Mouse (Mus musculus) embryonic facial prominence, embryonic 11.5 days (tissue): ENCODE measurements at regions not wholly inside any gene's neighbourhood (a gene's known extent, or its start where the extent isn't known, plus 50 kb on each side); places are given as distances from the start of the nearest gene placed in this dataset.

Source experiments
- ATAC-seq: fragments of 200-750 bp; cut with Nextera tagmentation; replicated peaks from 2 replicates; pipeline ENCODE4 v1.8.0; 2017; ENCODE audit warnings: low read depth; ENCODE audit not compliant: insufficient number of reproducible peaks, low FRiP score, low TSS enrichment
- DNase-seq: peaks from one replicate; pipeline ENCODE4 v3.0.0-alpha.2; 2015; ENCODE audit warnings: low spot score
- H3K27ac ChIP-seq: fragments of 300-500 bp; sonication (generic); replicated peaks from 2 replicates; pipeline ENCODE4 v1.5.1; 2014; ENCODE audit warnings: mild to moderate bottlenecking, low read depth, low read length, control low read depth
- H3K27me3 ChIP-seq: fragments of 300-500 bp; sonication (generic); 2 replicates; pipeline ENCODE4 v1.6.1; 2014; ENCODE audit warnings: mild to moderate bottlenecking, low read length, moderate library complexity, mixed read lengths; ENCODE audit not compliant: control insufficient read depth, insufficient read depth
- H3K36me3 ChIP-seq: fragments of 300-500 bp; sonication (generic); replicated peaks from 2 replicates; pipeline ENCODE4 v1.6.1; 2014; ENCODE audit warnings: low read depth, mild to moderate bottlenecking, low read length, moderate library complexity, mixed read lengths; ENCODE audit not compliant: control insufficient read depth, insufficient read depth
- H3K4me1 ChIP-seq: fragments of 300-500 bp; sonication (generic); 2 replicates; pipeline ENCODE4 v1.6.1; 2014; ENCODE audit warnings: low read length, mixed read lengths; ENCODE audit not compliant: control insufficient read depth, insufficient read depth
- H3K4me2 ChIP-seq: fragments of 300-500 bp; sonication (generic); 2 replicates; pipeline ENCODE4 v1.6.1; 2014; ENCODE audit warnings: low read depth, mild to moderate bottlenecking, control low read depth, low read length, moderate library complexity
- H3K4me3 ChIP-seq: fragments of 300-500 bp; sonication (generic); 2 replicates; pipeline ENCODE4 v1.5.1; 2014; ENCODE audit warnings: low read depth, low read length, control low read depth
- H3K9ac ChIP-seq: fragments of 300-500 bp; sonication (generic); replicated peaks from 2 replicates; pipeline ENCODE4 v1.6.1; 2014; ENCODE audit warnings: mild to moderate bottlenecking, control low read depth, low read length
- H3K9me3 ChIP-seq: fragments of 300-500 bp; sonication (generic); replicated peaks from 2 replicates; pipeline ENCODE4 v1.6.1; 2016; ENCODE audit warnings: mild to moderate bottlenecking, low read length, inconsistent platforms, mixed read lengths; ENCODE audit not compliant: control insufficient read depth
- WGBS: fragments of 180-500 bp; shearing (Covaris S2); extraction: QIAGEN DNeasy Blood & Tissue Kit; methylation state at CpG from one replicate; pipeline ENCODE4 v1.1.7; 2014; 5-methylcytosine and 5-hydroxymethylcytosine counted together

DNA sequence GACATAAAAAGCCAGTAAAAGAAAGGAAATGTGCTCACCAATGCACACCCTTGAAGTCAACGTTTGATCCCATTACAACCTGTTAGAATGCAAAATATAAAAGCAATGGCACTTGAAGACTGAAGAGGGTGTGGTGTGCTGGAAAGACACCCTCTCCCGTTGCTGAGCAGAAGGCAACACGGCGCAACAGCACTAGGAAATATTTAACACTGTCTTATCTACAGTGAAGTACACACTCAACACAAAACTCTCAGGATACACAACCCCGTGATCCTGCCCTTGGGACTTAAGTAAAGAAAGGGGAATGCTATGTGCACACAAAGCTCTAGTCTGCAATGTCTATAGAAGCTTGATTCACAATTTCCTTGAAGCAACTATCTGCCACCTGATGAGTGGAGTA is 83.1 kb upstream of the Oxgr1 start:
- Histone ChIP-seq H3K36me3 (no peaks in the 10 kb centered on the region), H3K4me2 (no peak overlapping the region), H3K27ac (no peak overlapping the region), H3K4me1 (no peaks in the 10 kb centered on the region), H3K9ac (no peak overlapping the region), H3K27me3 (no peaks in the 10 kb centered on the region), H3K9me3 (no peaks in the 10 kb centered on the region), H3K4me3 (no peak overlapping the region)
- no peak for DNase-seq
- ATAC-seq: no peak
- WGBS: 92% methylated on average over 5 of the region's 5 CpGs

DNA sequence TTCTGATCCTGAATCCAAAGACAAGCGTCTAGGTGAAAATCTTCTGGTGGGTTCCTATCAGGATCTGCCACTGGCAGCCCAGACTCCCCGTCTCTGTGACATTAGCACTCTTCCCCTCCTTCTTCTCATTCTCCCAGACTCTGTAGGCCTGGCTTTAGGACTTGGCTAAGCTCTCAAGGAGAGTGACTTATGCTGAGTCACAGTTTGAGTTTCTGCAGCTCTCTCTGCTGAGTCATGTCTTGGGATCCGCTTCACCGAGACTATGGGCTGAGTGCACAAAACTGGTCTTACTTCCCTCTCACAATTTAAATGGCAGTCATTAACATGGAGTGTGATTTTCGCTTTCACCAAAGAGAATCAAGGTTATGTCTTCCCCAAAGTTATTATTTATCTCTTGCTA is 85.2 kb upstream of the Oxgr1 start:
- ATAC-seq (no peak), DNase-seq (no peak)
- Histone ChIP-seq H3K4me2 (no peak overlapping the region), H3K4me1 (no peaks in the 10 kb centered on the region), H3K27ac (no peak overlapping the region), H3K4me3 (no peak overlapping the region), H3K36me3 (no peaks in the 10 kb centered on the region), H3K27me3 (no peaks in the 10 kb centered on the region), H3K9me3 (no peaks in the 10 kb centered on the region), H3K9ac (no peak overlapping the region)
- WGBS: 86% methylated on average over 5 of the region's 5 CpGs

DNA sequence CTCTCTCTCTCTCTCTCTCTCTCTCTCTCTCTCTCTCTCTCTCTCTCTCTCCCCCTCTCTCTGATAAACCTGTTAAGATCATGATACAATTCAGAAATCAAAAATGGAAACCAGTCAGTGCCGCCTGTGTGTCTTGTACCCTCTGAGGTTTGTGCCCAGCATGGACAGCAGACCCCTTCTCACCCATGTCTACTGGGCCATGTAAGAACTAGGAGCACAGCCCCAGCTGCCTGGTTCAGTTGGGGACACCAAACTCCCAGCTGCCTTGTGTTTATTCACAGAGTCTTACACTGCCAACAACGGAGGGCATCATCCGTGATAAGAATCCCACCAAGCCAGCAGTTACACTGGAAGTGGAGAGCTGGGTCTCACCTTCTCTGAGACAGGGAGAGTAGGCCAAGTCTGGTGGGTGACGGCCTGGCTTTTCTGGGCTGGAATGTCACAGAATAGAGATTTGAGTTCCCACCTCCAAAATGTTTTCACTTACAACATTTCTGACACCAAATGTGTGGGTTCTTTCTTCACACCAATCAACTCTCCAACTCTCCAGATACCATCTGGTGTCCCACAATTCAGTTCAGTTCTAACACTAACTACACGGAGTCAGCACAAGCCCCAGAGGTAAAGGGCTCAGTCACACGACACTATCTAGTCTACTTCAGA is 92.2 kb upstream of the Oxgr1 start:
- no peaks in the 10 kb centered on the region for H3K4me1 ChIP-seq
- 81% methylated on average over 6 of the region's 6 CpGs for WGBS
- H3K9ac ChIP-seq: no peak overlapping the region
- no peak overlapping the region for H3K4me2 ChIP-seq
- no peaks in the 10 kb centered on the region for H3K9me3 ChIP-seq
- DNase-seq: no peak
- no peak overlapping the region for H3K27ac ChIP-seq
- H3K4me3 ChIP-seq: no peak overlapping the region
- H3K36me3 ChIP-seq: no peaks in the 10 kb centered on the region
- ATAC-seq: no peak
- H3K27me3 ChIP-seq: no peaks in the 10 kb centered on the region

DNA sequence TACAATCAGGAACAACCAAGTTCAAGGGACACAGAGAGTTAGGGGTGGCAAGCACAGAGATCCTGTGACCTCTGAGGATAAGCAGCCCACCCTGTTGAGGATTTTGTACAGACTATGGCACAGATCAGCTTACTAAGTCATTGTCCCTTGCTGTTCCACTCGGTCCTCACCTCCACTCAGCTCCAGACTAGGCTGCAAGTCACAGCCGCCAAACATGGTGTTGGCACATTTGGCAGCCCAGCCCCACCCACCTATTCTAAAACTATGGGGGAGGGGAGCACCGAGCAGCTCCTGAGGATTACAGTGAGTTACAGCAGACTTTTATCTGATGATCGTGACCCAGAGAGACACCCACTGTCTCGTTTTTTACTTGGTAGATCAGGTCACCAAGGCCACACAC is 93.0 kb upstream of the Oxgr1 start:
- Histone ChIP-seq H3K4me3 (no peak overlapping the region), H3K27ac (no peak overlapping the region), H3K36me3 (no peaks in the 10 kb centered on the region), H3K27me3 (no peaks in the 10 kb centered on the region), H3K4me1 (peaks cover 4% of the 10 kb centered on the region; the same call in 1 of the 2 replicates), H3K9me3 (no peaks in the 10 kb centered on the region), H3K4me2 (no peak overlapping the region), H3K9ac (no peak overlapping the region)
- ATAC-seq (no peak), DNase-seq (no peak)
- WGBS: 67% methylated on average over 5 of the region's 5 CpGs

DNA sequence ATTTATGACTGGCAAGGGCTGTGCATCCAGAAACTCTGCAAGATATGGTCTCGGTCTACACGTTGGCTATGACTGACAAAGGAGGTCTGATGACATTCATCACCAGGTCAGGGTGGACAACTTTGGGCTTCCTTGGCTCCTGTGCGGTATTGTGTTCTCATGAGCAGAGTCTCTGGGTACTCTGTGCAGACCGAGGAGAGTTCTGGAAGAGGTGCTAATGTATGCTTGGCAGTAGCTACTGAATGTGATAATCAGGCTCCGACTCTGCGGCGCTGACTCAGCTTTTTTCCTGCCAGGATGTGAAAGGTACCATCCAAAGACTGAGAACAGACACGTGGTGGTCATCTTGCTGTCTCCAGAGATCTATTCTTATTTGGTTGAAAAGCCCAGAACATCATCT is 94.5 kb upstream of the Oxgr1 start:
- ATAC-seq: no peak
- Histone ChIP-seq H3K4me2 (no peak overlapping the region), H3K9ac (no peak overlapping the region), H3K27me3 (no peaks in the 10 kb centered on the region), H3K27ac (no peak overlapping the region), H3K9me3 (no peaks in the 10 kb centered on the region), H3K4me1 (peaks cover 4% of the 10 kb centered on the region; the same call in 1 of the 2 replicates), H3K36me3 (no peaks in the 10 kb centered on the region), H3K4me3 (no peak overlapping the region)
- WGBS: 88% methylated on average over 8 of the region's 8 CpGs
- DNase-seq: no peak

DNA sequence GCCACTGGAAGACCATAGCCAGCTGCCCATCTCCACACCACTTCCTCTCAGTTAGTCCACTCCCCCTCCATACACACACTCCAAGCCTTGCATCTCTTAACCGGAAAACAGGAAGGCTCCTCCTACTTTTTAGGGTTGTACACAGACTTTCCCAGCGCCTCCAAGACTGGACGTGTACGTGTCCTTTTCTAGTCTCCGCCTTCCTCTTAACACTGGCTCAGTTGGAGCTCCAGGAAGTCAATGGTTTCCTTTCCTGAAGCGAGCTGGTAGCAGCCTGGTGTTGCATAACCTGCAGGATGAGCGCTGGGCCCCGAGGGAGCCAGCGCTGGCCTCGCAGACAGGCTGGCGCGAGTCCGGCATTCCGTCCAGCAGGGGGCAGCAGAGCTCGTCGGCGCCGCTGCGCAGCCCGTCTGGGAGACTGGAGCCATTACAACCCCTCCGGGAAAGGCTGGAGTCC is 95.5 kb upstream of the Oxgr1 start:
- Histone ChIP-seq H3K27me3 (no peaks in the 10 kb centered on the region), H3K4me1 (peaks cover 4% of the 10 kb centered on the region; the same call in 1 of the 2 replicates), H3K36me3 (no peaks in the 10 kb centered on the region), H3K9me3 (no peaks in the 10 kb centered on the region), H3K9ac (0 out of 2 replicates have a peak overlapping the region, but pooled peaks have one; percentile 33), H3K4me2 (peak overlapping the region; percentile 38), H3K27ac (peak overlapping the region; percentile 68), H3K4me3 (peak overlapping the region; percentile 19; the same call in 1 of the 2 replicates)
- ATAC-seq (peak; percentile 87), DNase-seq (peak; percentile 94)
- WGBS: 1% methylated on average over 21 of the region's 21 CpGs

DNA sequence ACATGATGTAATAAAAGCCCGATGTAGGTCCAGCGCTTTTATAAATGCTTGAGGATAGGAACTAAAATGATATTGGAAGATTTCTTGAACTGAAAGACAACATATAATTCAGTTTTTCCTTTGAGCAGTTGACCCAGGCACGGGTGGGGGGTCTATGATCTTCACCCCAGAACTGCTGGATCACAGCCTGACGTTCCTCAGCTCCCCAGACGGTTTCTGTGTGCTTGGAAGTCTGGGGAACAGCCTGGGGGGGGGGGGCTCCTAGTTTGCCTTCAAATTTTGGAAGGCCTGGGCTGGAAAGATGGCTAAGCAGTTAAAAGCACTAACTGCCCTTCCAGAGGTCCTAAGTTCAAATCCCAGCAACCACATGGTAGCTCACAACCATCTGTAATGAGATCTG is 96.3 kb upstream of the Oxgr1 start:
- no peak overlapping the region for H3K4me3 ChIP-seq
- no peak overlapping the region for H3K27ac ChIP-seq
- no peak overlapping the region for H3K4me2 ChIP-seq
- no peaks in the 10 kb centered on the region for H3K36me3 ChIP-seq
- DNase-seq (no peak), ATAC-seq (no peak)
- peaks cover 4% of the 10 kb centered on the region; the same call in 1 of the 2 replicates for H3K4me1 ChIP-seq
- H3K9ac ChIP-seq: no peak overlapping the region
- WGBS: 72% methylated on average over 5 of the region's 5 CpGs
- H3K27me3 ChIP-seq: no peaks in the 10 kb centered on the region
- H3K9me3 ChIP-seq: no peaks in the 10 kb centered on the region

DNA sequence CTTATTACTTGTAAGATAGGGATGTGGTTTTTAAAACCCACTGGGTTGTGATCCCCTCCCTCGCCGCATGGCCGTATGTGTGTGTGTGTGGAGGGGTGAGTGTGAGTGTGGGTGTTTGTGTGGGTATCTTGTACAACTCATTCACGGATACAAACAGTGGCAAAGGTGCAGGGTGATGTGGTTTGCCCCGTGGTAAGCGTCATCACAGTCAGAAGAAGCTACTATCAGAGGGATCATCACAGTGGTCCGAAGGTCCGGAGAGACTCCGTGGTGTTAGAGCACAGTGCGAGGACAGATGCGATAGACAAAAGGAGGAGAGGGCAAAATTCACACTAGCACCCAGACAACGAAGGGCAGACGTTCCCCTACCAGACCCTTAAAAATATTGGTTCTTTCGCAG is 97.0 kb upstream of the Oxgr1 start:
- no peaks in the 10 kb centered on the region for H3K9me3 ChIP-seq
- no peaks in the 10 kb centered on the region for H3K36me3 ChIP-seq
- no peak for DNase-seq
- H3K4me1 ChIP-seq: peaks cover 4% of the 10 kb centered on the region; the same call in 1 of the 2 replicates
- no peak overlapping the region for H3K4me2 ChIP-seq
- H3K4me3 ChIP-seq: no peak overlapping the region
- no peaks in the 10 kb centered on the region for H3K27me3 ChIP-seq
- H3K9ac ChIP-seq: no peak overlapping the region
- WGBS: 87% methylated on average over 14 of the region's 14 CpGs
- no peak for ATAC-seq
- H3K27ac ChIP-seq: no peak overlapping the region
